Mouse (Mus musculus): ENCODE data around the gene Zfhx3.

The Zfhx3 gene

GRCm38 (mm10) chr8:108715416-108715948, 773.0 kb downstream of the Zfhx3 start:
- 42% methylated on average over 11 of the region's 11 CpGs for WGBS

GRCm38 (mm10) chr8:108716291-108716811, 773.9 kb downstream of the Zfhx3 start:
- 75% methylated on average over 7 of the region's 7 CpGs for WGBS

- 72% methylated on average over 8 of the region's 8 CpGs for WGBS
Measured at GRCm38 (mm10) chr8:108717545-108717944, 775.1 kb downstream of the Zfhx3 start.

GRCm38 (mm10) chr8:108718031-108718430, 775.6 kb downstream of the Zfhx3 start:
- WGBS: 74% methylated on average over 6 of the region's 6 CpGs

- WGBS: 76% methylated on average over 4 of the region's 4 CpGs
Measured at GRCm38 (mm10) chr8:108720840-108721239, 778.4 kb downstream of the Zfhx3 start.

- 49% methylated on average over 8 of the region's 8 CpGs for WGBS
Measured at GRCm38 (mm10) chr8:108722671-108723513, 780.4 kb downstream of the Zfhx3 start.

- WGBS: 88% methylated on average over 11 of the region's 11 CpGs
Measured at GRCm38 (mm10) chr8:108723636-108724035, 781.2 kb downstream of the Zfhx3 start.

- 76% methylated on average over 11 of the region's 11 CpGs for WGBS
Measured at GRCm38 (mm10) chr8:108724818-108725506, 782.5 kb downstream of the Zfhx3 start.

- 91% methylated on average over 10 of the region's 10 CpGs for WGBS
Measured at GRCm38 (mm10) chr8:108725631-108726030, 783.2 kb downstream of the Zfhx3 start.

- 51% methylated on average over 12 of the region's 12 CpGs for WGBS
Measured at GRCm38 (mm10) chr8:108726541-108727241, 784.2 kb downstream of the Zfhx3 start.

- 55% methylated on average over 2 of the region's 2 CpGs for WGBS
Measured at GRCm38 (mm10) chr8:108729169-108729568, 786.7 kb downstream of the Zfhx3 start.

GRCm38 (mm10) chr8:108729667-108730329, 787.4 kb downstream of the Zfhx3 start:
- WGBS: 67% methylated on average over 12 of the region's 12 CpGs

- 70% methylated on average over 9 of the region's 9 CpGs for WGBS
Measured at GRCm38 (mm10) chr8:108730907-108731440, 788.5 kb downstream of the Zfhx3 start.

- 61% methylated on average over 11 of the region's 11 CpGs for WGBS
Measured at GRCm38 (mm10) chr8:108732500-108732899, 790.1 kb downstream of the Zfhx3 start.

GRCm38 (mm10) chr8:108733385-108733784, 790.9 kb downstream of the Zfhx3 start:
- WGBS: 87% methylated on average over 5 of the region's 5 CpGs

GRCm38 (mm10) chr8:108736442-108736841, 794.0 kb downstream of the Zfhx3 start:
- 65% methylated on average over 9 of the region's 9 CpGs for WGBS

GRCm38 (mm10) chr8:108738179-108738578, 795.7 kb downstream of the Zfhx3 start:
- WGBS: 96% methylated on average over 10 of the region's 10 CpGs

- 85% methylated on average over 6 of the region's 6 CpGs for WGBS
Measured at GRCm38 (mm10) chr8:108739517-108739916, 797.1 kb downstream of the Zfhx3 start.

- WGBS: 57% methylated on average over 13 of the region's 13 CpGs
Measured at GRCm38 (mm10) chr8:108740443-108740842, 798.0 kb downstream of the Zfhx3 start.

GRCm38 (mm10) chr8:108741651-108742050, 799.2 kb downstream of the Zfhx3 start:
- WGBS: 95% methylated on average over 4 of the region's 4 CpGs

GRCm38 (mm10) chr8:108742465-108742864, 800.0 kb downstream of the Zfhx3 start:
- 93% methylated on average over 10 of the region's 10 CpGs for WGBS

Measured in cerebral cortex, adult 2 months (tissue).